Mouse (Mus musculus) thymus, adult 2 months (tissue): ENCODE results near the gene Gm10134. TPM values are rescaled to one million over a fixed set of nuclear protein-coding genes. Genes with fewer than 3 reads are reported as not detected.
"Not testable (repeated sequence)": the region's sequence is repeated elsewhere in the genome, so short reads cannot be mapped to it uniquely, and the experiment has no call there.

ENCODE experiments used
- DNase-seq: peaks from one replicate; pipeline ENCODE4 v3.0.0; 2021
- H3K27ac ChIP-seq: fragments of 200-500 bp; 2 replicates; pipeline ENCODE4 v1.5.1; 2012; ENCODE audit warnings: low read length, control low read depth; ENCODE audit not compliant: control insufficient read depth, insufficient read depth
- H3K27me3 ChIP-seq: fragments of 200-500 bp; 2 replicates; pipeline ENCODE4 v1.6.1; 2012; ENCODE audit warnings: mild to moderate bottlenecking, low read length, moderate library complexity, mixed read lengths; ENCODE audit not compliant: control insufficient read depth, insufficient read depth
- H3K36me3 ChIP-seq: fragments of 200-500 bp; 2 replicates; pipeline ENCODE4 v1.6.1; 2012; ENCODE audit warnings: mild to moderate bottlenecking, low read length, moderate library complexity; ENCODE audit not compliant: control insufficient read depth, insufficient read depth
- H3K4me1 ChIP-seq: fragments of 200-500 bp; replicated peaks from 2 replicates; pipeline ENCODE4 v1.6.1; 2012; ENCODE audit warnings: low read length; ENCODE audit not compliant: control insufficient read depth, insufficient read depth
- H3K4me3 ChIP-seq: fragments of 200-500 bp; 2 replicates; pipeline ENCODE4 v1.5.1; 2012; ENCODE audit warnings: mild to moderate bottlenecking, low read length, control low read depth, moderate library complexity; ENCODE audit not compliant: control insufficient read depth, insufficient read depth
- CTCF ChIP-seq: fragments of 200-500 bp; IDR thresholded peaks from 2 replicates; pipeline ENCODE4 v1.5.1; 2012; ENCODE audit warnings: mild to moderate bottlenecking, control low read depth, low read length, moderate library complexity, borderline replicate concordance; ENCODE audit not compliant: control insufficient read depth, poor library complexity, insufficient read depth; ENCODE audit errors: extremely low read depth
- POLR2A ChIP-seq: fragments of 200-500 bp; IDR thresholded peaks from 2 replicates; pipeline ENCODE4 v1.6.1; 2012; ENCODE audit warnings: mild to moderate bottlenecking, low read length, control low read depth, moderate library complexity; ENCODE audit not compliant: control insufficient read depth, poor library complexity, insufficient read depth; ENCODE audit errors: extremely low read depth
- WGBS: fragments of 180-500 bp; shearing (Covaris S2); methylation state at CpG from one replicate; pipeline ENCODE4 v1.1.7; 2018; 5-methylcytosine and 5-hydroxymethylcytosine counted together
- polyA plus RNA-seq: library from polyadenylated mRNA; depleted of rRNA; stranded (reverse); fragments of >200 nt; gene quantifications from 2 replicates; pipeline ENCODE4 v1.2.3, GENCODE M21; 2012

Gm10134 gene
- polyA plus RNA-seq, 1 experiment, result 0.47 TPM

GRCm38 (mm10) chr2:28468486-28469225 is 37.2 kb upstream of the Gm10134 start:
- no peak for TF ChIP-seq POLR2A
- no peak for TF ChIP-seq CTCF
- 58% methylated on average over 18 of the region's 18 CpGs for WGBS
- Histone ChIP-seq H3K4me3 (peak overlapping the region; percentile 67), H3K27ac (no peak overlapping the region), H3K36me3 (peaks cover 9% of the 10 kb centered on the region), H3K4me1 (peaks cover 19% of the 10 kb centered on the region), H3K27me3 (no peaks in the 10 kb centered on the region; the same call in 1 of the 2 replicates)
- no peak for DNase-seq

DNA sequence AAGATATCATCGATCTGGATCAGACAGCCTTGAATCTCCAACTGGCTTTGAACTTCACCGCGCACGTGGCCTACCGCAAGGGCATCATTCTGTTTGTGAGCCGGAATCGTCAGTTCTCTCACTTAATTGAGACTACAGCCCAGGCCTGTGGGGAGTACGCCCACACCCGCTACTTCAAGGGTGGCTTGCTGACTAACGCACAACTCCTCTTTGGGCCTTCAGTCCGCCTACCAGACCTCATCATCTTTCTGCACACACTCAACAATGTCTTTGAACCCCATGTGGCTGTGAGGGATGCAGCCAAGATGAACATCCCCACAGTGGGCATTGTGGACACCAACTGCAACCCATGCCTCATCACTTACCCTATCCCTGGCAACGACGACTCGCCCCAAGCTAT is 36.4 kb upstream of the Gm10134 start:
- TF ChIP-seq POLR2A, result no peak
- TF ChIP-seq CTCF, result no peak
- H3K4me1 ChIP-seq, result peaks cover 19% of the 10 kb centered on the region
- DNase-seq, result no peak
- peaks cover 9% of the 10 kb centered on the region for H3K36me3 ChIP-seq
- WGBS, result 98% methylated on average over 14 of the region's 14 CpGs
- H3K4me3 ChIP-seq, result no peak overlapping the region
- H3K27me3 ChIP-seq, result no peaks in the 10 kb centered on the region; the same call in 1 of the 2 replicates
- no peak overlapping the region for H3K27ac ChIP-seq

- WGBS, result 97% methylated on average over 2 of the region's 2 CpGs
- Histone ChIP-seq H3K36me3 (peaks cover 9% of the 10 kb centered on the region), H3K4me3 (no peak overlapping the region), H3K27ac (no peak overlapping the region), H3K4me1 (peaks cover 19% of the 10 kb centered on the region), H3K27me3 (no peaks in the 10 kb centered on the region)
- no peak for TF ChIP-seq POLR2A
- TF ChIP-seq CTCF, result no peak
- DNase-seq, result no peak
Measured at GRCm38 (mm10) chr2:28470591-28470990, 35.3 kb upstream of the Gm10134 start.

GRCm38 (mm10) chr2:28472011-28472410 is 33.9 kb upstream of the Gm10134 start:
- not testable (repeated sequence) for H3K27ac ChIP-seq, H3K27me3 ChIP-seq, H3K36me3 ChIP-seq, DNase-seq, H3K4me3 ChIP-seq
- 96% methylated on average over 8 of the region's 8 CpGs for WGBS
- H3K4me1 ChIP-seq, result peaks cover 14% of the 10 kb centered on the region

GRCm38 (mm10) chr2:28477993-28478392 is 27.9 kb upstream of the Gm10134 start:
- WGBS, result 94% methylated on average over 5 of the region's 5 CpGs
- not testable (repeated sequence) for H3K27me3 ChIP-seq, DNase-seq, H3K4me1 ChIP-seq, H3K36me3 ChIP-seq, H3K4me3 ChIP-seq, H3K27ac ChIP-seq

- Histone ChIP-seq H3K27me3 (no peaks in the 10 kb centered on the region), H3K4me3 (no peak overlapping the region), H3K4me1 (no peaks in the 10 kb centered on the region), H3K36me3 (no peaks in the 10 kb centered on the region), H3K27ac (no peak overlapping the region)
- TF ChIP-seq CTCF, result no peak
- TF ChIP-seq POLR2A, result no peak
- WGBS, result 89% methylated on average over 20 of the region's 20 CpGs
- DNase-seq, result no peak
Measured at GRCm38 (mm10) chr2:28479208-28480204, 26.4 kb upstream of the Gm10134 start.
